Mouse (Mus musculus): ENCODE measurements around the gene Duox1. TPM values are rescaled to one million over a fixed set of nuclear protein-coding genes. Genes with fewer than 3 reads are reported as not detected.

The Duox1 gene
- total and polyA plus RNA-seq, 3 experiments = not detected

GRCm38 (mm10) chr2:122366706-122367105 is 51.2 kb downstream of the Duox1 start:
- no peak overlapping the region for H3K27ac ChIP-seq (ENCODE audit: insufficient read depth, low read depth)
- no peaks in the 10 kb centered on the region for H3K79me2 ChIP-seq (replicated peaks; ENCODE audit: control insufficient read depth, extremely low read depth, insufficient read depth, poor library complexity, severe bottlenecking)
- DNase-seq (ENCODE audit: extremely low read depth) = no peak
- TF ChIP-seq NRF1 (IDR thresholded peaks at IDR 0.05; ENCODE audit: low read depth, low read length) (no peak), MYC (IDR thresholded peaks at IDR 0.05; ENCODE audit: low read depth, low read length) (no peak), SMC3 (IDR thresholded peaks at IDR 0.05; ENCODE audit: low read depth, low read length) (no peak), JUND (conservative IDR thresholded peaks at IDR 0.05; ENCODE audit: low read depth, low read length) (no peak), BHLHE40 (IDR thresholded peaks at IDR 0.05; ENCODE audit: low read depth, low read length) (no peak), GABPA (IDR thresholded peaks at IDR 0.05; ENCODE audit: insufficient replicate concordance, low read depth, low read length) (no peak)
- H3K9ac ChIP-seq (ENCODE audit: insufficient read depth, low read depth) = no peak overlapping the region
- H3K36me3 ChIP-seq (replicated peaks in 1 of 2; ENCODE audit: control insufficient read depth in 1 of 2, insufficient read depth in 1 of 2, low read length in 1 of 2) = no peaks in the 10 kb centered on the region
- H3K9me3 ChIP-seq (replicated peaks; ENCODE audit: low read length) = peaks cover 3% of the 10 kb centered on the region
- in situ Hi-C loops (cut with MboI; ENCODE audit: low pct_ligation_motif_present, low pct_unique_long_range_greater_than_20kb, low sequenced_read_pairs) (no loop called here), dilution Hi-C loops (cut with MboI; ENCODE audit: extremely low pct_ligation_motif_present, extremely low pct_unique_long_range_greater_than_20kb, low sequenced_read_pairs) (no loop called here)
- no peak overlapping the region for H3K4me3 ChIP-seq (replicated peaks in 1 of 3; ENCODE audit: low read depth in 2 of 3, low read length in 2 of 3, poor library complexity in 1 of 3)
- H3K4me1 ChIP-seq (ENCODE audit: control insufficient read depth in 1 of 2, insufficient read depth in 2 of 2) = peaks cover 5 to 20% of the 10 kb centered on the region in 2 experiments
- no peak overlapping the region for H3K4me2 ChIP-seq (ENCODE audit: insufficient read depth, low read depth, poor library complexity, severe bottlenecking)
- peaks cover 12% of the 10 kb centered on the region for H3K27me3 ChIP-seq (replicated peaks)

GRCm38 (mm10) chr2:122367181-122367580 is 51.7 kb downstream of the Duox1 start:
- dilution Hi-C loops (cut with MboI; ENCODE audit: extremely low pct_ligation_motif_present, extremely low pct_unique_long_range_greater_than_20kb, low sequenced_read_pairs) = no loop called here
- Histone ChIP-seq H3K79me2 (replicated peaks; ENCODE audit: control insufficient read depth, extremely low read depth, insufficient read depth, poor library complexity, severe bottlenecking) (no peaks in the 10 kb centered on the region), H3K4me1 (ENCODE audit: control insufficient read depth in 1 of 2, insufficient read depth in 2 of 2) (peaks cover 5 to 16% of the 10 kb centered on the region in 2 experiments), H3K9ac (ENCODE audit: insufficient read depth, low read depth) (no peak overlapping the region), H3K36me3 (replicated peaks in 1 of 2; ENCODE audit: control insufficient read depth in 1 of 2, insufficient read depth in 1 of 2, low read length in 1 of 2) (no peaks in the 10 kb centered on the region), H3K27me3 (replicated peaks) (peaks cover 12% of the 10 kb centered on the region), H3K4me3 (replicated peaks in 1 of 3; ENCODE audit: low read depth in 2 of 3, low read length in 2 of 3, poor library complexity in 1 of 3) (no peak overlapping the region), H3K27ac (ENCODE audit: insufficient read depth, low read depth) (no peak overlapping the region), H3K4me2 (ENCODE audit: insufficient read depth, low read depth, poor library complexity, severe bottlenecking) (no peak overlapping the region), H3K9me3 (replicated peaks; ENCODE audit: low read length) (peaks cover 3% of the 10 kb centered on the region)
- in situ Hi-C loops (cut with MboI; ENCODE audit: low pct_ligation_motif_present, low pct_unique_long_range_greater_than_20kb, low sequenced_read_pairs) = no loop called here
- TF ChIP-seq SIN3A (IDR thresholded peaks at IDR 0.05; ENCODE audit: low read length) (no peak), USF2 (conservative IDR thresholded peaks at IDR 0.05; ENCODE audit: low read depth, low read length) (no peak), USF1 (IDR thresholded peaks at IDR 0.05; ENCODE audit: low read depth, low read length) (no peak), TCF12 (IDR thresholded peaks at IDR 0.05; ENCODE audit: low read depth, low read length) (no peak), MAFK (IDR thresholded peaks at IDR 0.05; ENCODE audit: insufficient replicate concordance, low read length) (no peak), NELFE (IDR thresholded peaks at IDR 0.05; ENCODE audit: low read depth, low read length) (no peak), MAZ (IDR thresholded peaks at IDR 0.05; ENCODE audit: low read depth, low read length) (no peak)
- no peak for DNase-seq (ENCODE audit: extremely low read depth)

- peaks cover 3% of the 10 kb centered on the region for H3K9me3 ChIP-seq (replicated peaks; ENCODE audit: low read length)
- H3K79me2 ChIP-seq (replicated peaks; ENCODE audit: control insufficient read depth, extremely low read depth, insufficient read depth, poor library complexity, severe bottlenecking) = no peaks in the 10 kb centered on the region
- no peak overlapping the region for H3K9ac ChIP-seq (ENCODE audit: insufficient read depth, low read depth)
- no peak for DNase-seq (ENCODE audit: extremely low read depth)
- TF ChIP-seq SMC3 (IDR thresholded peaks at IDR 0.05; ENCODE audit: low read depth, low read length) (no peak), TCF12 (IDR thresholded peaks at IDR 0.05; ENCODE audit: low read depth, low read length) (no peak), SIN3A (IDR thresholded peaks at IDR 0.05; ENCODE audit: low read length) (no peak), RAD21 (IDR thresholded peaks at IDR 0.05; ENCODE audit: low read depth, low read length) (no peak), MAX (IDR thresholded peaks at IDR 0.05; ENCODE audit: low read length) (no peak), ELF1 (IDR thresholded peaks at IDR 0.05; ENCODE audit: low read depth, low read length) (no peak), MXI1 (IDR thresholded peaks at IDR 0.05; ENCODE audit: low read depth, low read length) (no peak), MAZ (IDR thresholded peaks at IDR 0.05; ENCODE audit: low read depth, low read length) (no peak), EP300 (IDR thresholded peaks at IDR 0.05; ENCODE audit: low read length) (no peak), NELFE (IDR thresholded peaks at IDR 0.05; ENCODE audit: low read depth, low read length) (no peak), CHD1 (IDR thresholded peaks at IDR 0.05; ENCODE audit: low read depth, low read length) (no peak), E2F4 (IDR thresholded peaks at IDR 0.05; ENCODE audit: insufficient replicate concordance, low read depth, low read length) (no peak), IRF4 (IDR thresholded peaks at IDR 0.05; ENCODE audit: low read depth, low read length) (no peak), ZKSCAN1 (IDR thresholded peaks at IDR 0.05; ENCODE audit: borderline replicate concordance, low read depth, low read length) (no peak), POLR2A (IDR thresholded peaks at IDR 0.05; ENCODE audit: low read depth, low read length) (no peak), HCFC1 (IDR thresholded peaks at IDR 0.05; ENCODE audit: low read depth, low read length) (no peak)
- dilution Hi-C loops (cut with MboI; ENCODE audit: extremely low pct_ligation_motif_present, extremely low pct_unique_long_range_greater_than_20kb, low sequenced_read_pairs) = no loop called here
- no peak overlapping the region for H3K4me2 ChIP-seq (ENCODE audit: insufficient read depth, low read depth, poor library complexity, severe bottlenecking)
- H3K27ac ChIP-seq (ENCODE audit: insufficient read depth, low read depth) = no peak overlapping the region
- in situ Hi-C loops (cut with MboI; ENCODE audit: low pct_ligation_motif_present, low pct_unique_long_range_greater_than_20kb, low sequenced_read_pairs) = no loop called here
- peaks cover 5 to 16% of the 10 kb centered on the region in 2 experiments for H3K4me1 ChIP-seq (ENCODE audit: control insufficient read depth in 1 of 2, insufficient read depth in 2 of 2)
- no peaks in the 10 kb centered on the region for H3K36me3 ChIP-seq (replicated peaks in 1 of 2; ENCODE audit: control insufficient read depth in 1 of 2, insufficient read depth in 1 of 2, low read length in 1 of 2)
- no peak overlapping the region for H3K4me3 ChIP-seq (replicated peaks in 1 of 3; ENCODE audit: low read depth in 2 of 3, low read length in 2 of 3, poor library complexity in 1 of 3)
- H3K27me3 ChIP-seq (replicated peaks) = peaks cover 12% of the 10 kb centered on the region
Measured at GRCm38 (mm10) chr2:122367701-122368080, 52.2 kb downstream of the Duox1 start.

All from CH12.LX (cell line).